ENCODE assay signal across 9 mouse cellular contexts in genomic region chr4:97778211-97779002, GRCm38 (mm10). TPM values are rescaled to one million over a fixed set of nuclear protein-coding genes. Genes with fewer than 3 reads are reported as not detected.
DNase-seq lines count a peak whose midpoint lies in the region; ATAC-seq lines count a peak whose summit lies in the region.
"Had no signal": no experiment of that assay in that cellular context is flagged by ENCODE, and none has a peak within 500 bp of the region (broad histone marks: within the 10 kb centered on the region; RNA-seq: fewer than 3 reads in every experiment).

No protein-coding gene starts in this region.

- H3K9ac ChIP-seq in midbrain, embryonic 16.5 days (ENCODE audit: low read depth, low read length): peak overlapping the region; percentile 83

- H3K27me3 ChIP-seq in heart, embryonic 10.5 days (ENCODE audit: insufficient read depth, poor library complexity, severe bottlenecking): no peaks in the 10 kb centered on the region
- peaks cover 3% of the 10 kb centered on the region; the same call in 1 of the 2 replicates for H3K27me3 ChIP-seq in midbrain, embryonic 16.5 days (ENCODE audit: control insufficient read depth, insufficient read depth, low read depth, low read length)
- H3K27me3 ChIP-seq: CH12.LX had no signal

- under 1% methylated on average over 91 of the region's 94 CpGs for WGBS in heart, embryonic 10.5 days
- under 1% methylated on average over 82 of the region's 94 CpGs for WGBS in midbrain, embryonic 16.5 days

- DNase-seq in cerebellum, adult 8-10 months: peak; percentile 56
- DNase-seq in cerebellum, postnatal 4 days (ENCODE audit: low spot score in 2 of 2): no peak
- peak; percentile 41 for DNase-seq in urinary bladder, postnatal 25 days (ENCODE audit: low spot score)
- no peak for DNase-seq in urinary bladder, postnatal 14 days (ENCODE audit: low spot score)
- no peak for DNase-seq in heart, embryonic 10.5 days (ENCODE audit: low spot score)
- DNase-seq in kidney, postnatal 14 days: peak; percentile 54

- peak; percentile 15 for ATAC-seq in midbrain, embryonic 16.5 days
- ATAC-seq in megakaryocyte-erythroid progenitor cell, adult 5-6 weeks (replicated peaks; ENCODE audit: low FRiP score, low TSS enrichment, poor library complexity, severe bottlenecking): no peak

- no peaks in the 10 kb centered on the region for H3K9me3 ChIP-seq in heart, embryonic 10.5 days
- H3K9me3 ChIP-seq in midbrain, embryonic 16.5 days (replicated peaks; ENCODE audit: control insufficient read depth, low read length, poor library complexity, severe bottlenecking): 0 out of 2 replicates have a peak, but pooled peaks cover 3% of the 10 kb centered on the region

- peak overlapping the region; percentile 95 for H3K27ac ChIP-seq in heart, embryonic 10.5 days
- peak overlapping the region; percentile 86 for H3K27ac ChIP-seq in midbrain, embryonic 16.5 days (ENCODE audit: low read length)

- peak overlapping the region; percentile 95 for H3K4me2 ChIP-seq in midbrain, embryonic 16.5 days (ENCODE audit: low read length)

- H3K4me1 ChIP-seq in heart, embryonic 10.5 days: peaks cover 22% of the 10 kb centered on the region
- peaks cover 5% of the 10 kb centered on the region; the same call in 1 of the 2 replicates for H3K4me1 ChIP-seq in midbrain, embryonic 16.5 days (ENCODE audit: control insufficient read depth, insufficient read depth, low read length)

- H3K4me3 ChIP-seq in heart, embryonic 10.5 days: peak overlapping the region; percentile 86
- H3K4me3 ChIP-seq in midbrain, embryonic 16.5 days (ENCODE audit: low read depth, low read length): peak overlapping the region; percentile 79

- peaks cover 8% of the 10 kb centered on the region for H3K36me3 ChIP-seq in heart, embryonic 10.5 days
- no peaks in the 10 kb centered on the region; the same call in 1 of the 2 replicates for H3K36me3 ChIP-seq in midbrain, embryonic 16.5 days (ENCODE audit: control insufficient read depth, insufficient read depth, low read length)

RNA-seq across cellular contexts. Expression of gene E130114P18Rik, which starts 0.5 kb away (rescaled TPM):
- 0.33 and 1.1 TPM in 2 replicates for polyA plus RNA-seq in heart, embryonic 10.5 days (2016; fragmentation: Nextera tagmentation; extraction: Ambion mirVana)
- polyA plus RNA-seq in midbrain, embryonic 16.5 days (2015; fragmentation: Nextera tagmentation; extraction: Ambion mirVana): 11.6 and 12.1 TPM in 2 replicates
- not detected in 2 replicates for total RNA-seq in megakaryocyte-erythroid progenitor cell, adult 5-6 weeks (2014; fragmentation: Nextera tagmentation)
- total RNA-seq in megakaryocyte-erythroid progenitor cell, adult 5-6 weeks (2017): not detected in 2 replicates
- total RNA-seq: CH12.LX had no signal

RNA-seq across cellular contexts. Expression of gene Nfia, which starts 5.9 kb away (rescaled TPM):
- 14.4 and 19.6 TPM in 2 replicates for polyA plus RNA-seq in heart, embryonic 10.5 days (2016; fragmentation: Nextera tagmentation; extraction: Ambion mirVana)
- polyA plus RNA-seq in midbrain, embryonic 16.5 days (2015; fragmentation: Nextera tagmentation; extraction: Ambion mirVana): 25.8 and 26.6 TPM in 2 replicates
- 136 and 212 TPM in 2 replicates for total RNA-seq in megakaryocyte-erythroid progenitor cell, adult 5-6 weeks (2014; fragmentation: Nextera tagmentation)
- total RNA-seq in megakaryocyte-erythroid progenitor cell, adult 5-6 weeks (2017): 16.7 and 33.0 TPM in 2 replicates
- total RNA-seq: CH12.LX had no signal

Comparison
In these comparisons a context has a peak if more than half of its experiments do, and no peak if none do; other contexts are left out.
1. DNase-seq: peak in cerebellum, adult 8-10 months (single experiment), urinary bladder, postnatal 25 days (single experiment) and kidney, postnatal 14 days (single experiment); none in cerebellum, postnatal 4 days (0 of 2), urinary bladder, postnatal 14 days (single experiment) and heart, embryonic 10.5 days (single experiment).